Mouse (Mus musculus): Measurements from ENCODE around the gene Sycp2l. TPM values are rescaled to one million over a fixed set of nuclear protein-coding genes. Genes with fewer than 3 reads are reported as not detected.

Sycp2l gene
- polyA plus RNA-seq, 1 experiment from 2014 or later: 0.08 TPM

Other genes with a start within 250 kb of the Sycp2l start
- 84.8 and 86.7 TPM in 2 replicates for gene Pak1ip1, start 113.3 kb upstream of the Sycp2l start, polyA plus RNA-seq (2014; fragmentation: Nextera tagmentation; extraction: Ambion mirVana)
- gene Tmem14c, start 98.0 kb upstream of the Sycp2l start, polyA plus RNA-seq (2014; fragmentation: Nextera tagmentation; extraction: Ambion mirVana): 132 and 161 TPM in 2 replicates
- gene Mak, start 34.6 kb upstream of the Sycp2l start, polyA plus RNA-seq (2014; fragmentation: Nextera tagmentation; extraction: Ambion mirVana): 1.2 and 1.8 TPM in 2 replicates
- not detected in 2 replicates for gene Gcm2, start 3.3 kb upstream of the Sycp2l start, polyA plus RNA-seq (2014; fragmentation: Nextera tagmentation; extraction: Ambion mirVana)
- gene Elovl2, start 106.1 kb downstream of the Sycp2l start, polyA plus RNA-seq (2014; fragmentation: Nextera tagmentation; extraction: Ambion mirVana): 41.8 and 45.6 TPM in 2 replicates
- gene Smim13, start 135.5 kb downstream of the Sycp2l start, polyA plus RNA-seq (2014; fragmentation: Nextera tagmentation; extraction: Ambion mirVana): 18.3 and 20.1 TPM in 2 replicates
- gene Gm17364, start 159.7 kb downstream of the Sycp2l start, polyA plus RNA-seq (2014; fragmentation: Nextera tagmentation; extraction: Ambion mirVana): not detected in 2 replicates

Data from forebrain, embryonic 14.5 days (tissue).